Mouse (Mus musculus): ENCODE data around the gene Gba.

- peak; percentile 69 for TF ChIP-seq CTCF (IDR thresholded peaks at IDR 0.05; ENCODE audit: low read depth)
- no peak for TF ChIP-seq EP300 (IDR thresholded peaks at IDR 0.05; ENCODE audit: low read depth)
Observed at GRCm38 (mm10) chr3:89242331-89242895, 39.7 kb downstream of the Gba start.

Data from heart, postnatal 0 days (tissue).